Mouse (Mus musculus) thymus, adult 2 months (tissue): ENCODE measurements around the gene March5.

Source experiments
- CTCF ChIP-seq: fragments of 200-500 bp; IDR thresholded peaks from 2 replicates; pipeline ENCODE4 v1.5.1; 2012; ENCODE audit warnings: mild to moderate bottlenecking, control low read depth, low read length, moderate library complexity, borderline replicate concordance; ENCODE audit not compliant: control insufficient read depth, poor library complexity, insufficient read depth; ENCODE audit errors: extremely low read depth
- POLR2A ChIP-seq: fragments of 200-500 bp; IDR thresholded peaks from 2 replicates; pipeline ENCODE4 v1.6.1; 2012; ENCODE audit warnings: mild to moderate bottlenecking, low read length, control low read depth, moderate library complexity; ENCODE audit not compliant: control insufficient read depth, poor library complexity, insufficient read depth; ENCODE audit errors: extremely low read depth

DNA sequence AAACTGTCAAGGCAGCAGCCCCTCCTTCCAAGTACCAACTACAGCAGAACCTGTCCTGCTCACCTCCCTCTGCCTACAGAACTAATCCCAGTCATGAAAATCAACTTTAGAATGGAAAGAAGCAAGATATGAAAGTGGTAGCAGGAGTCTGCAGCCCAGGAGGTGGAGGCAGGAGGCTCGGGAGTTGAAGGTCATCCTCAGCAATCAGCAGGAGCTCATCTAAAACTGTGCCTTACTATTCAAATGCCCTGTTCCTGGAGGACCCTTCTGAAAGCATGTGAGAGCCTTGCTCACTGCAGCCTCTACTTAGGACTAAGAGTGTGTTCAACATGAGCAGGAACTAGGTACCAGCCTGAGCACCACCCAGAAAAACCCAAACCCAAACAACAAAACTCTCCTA lies 35.2 kb upstream of the March5 start:
- TF ChIP-seq CTCF (no peak), POLR2A (no peak)
